ENCODE assay signal across 23 mouse cellular contexts in the genomic region with DNA sequence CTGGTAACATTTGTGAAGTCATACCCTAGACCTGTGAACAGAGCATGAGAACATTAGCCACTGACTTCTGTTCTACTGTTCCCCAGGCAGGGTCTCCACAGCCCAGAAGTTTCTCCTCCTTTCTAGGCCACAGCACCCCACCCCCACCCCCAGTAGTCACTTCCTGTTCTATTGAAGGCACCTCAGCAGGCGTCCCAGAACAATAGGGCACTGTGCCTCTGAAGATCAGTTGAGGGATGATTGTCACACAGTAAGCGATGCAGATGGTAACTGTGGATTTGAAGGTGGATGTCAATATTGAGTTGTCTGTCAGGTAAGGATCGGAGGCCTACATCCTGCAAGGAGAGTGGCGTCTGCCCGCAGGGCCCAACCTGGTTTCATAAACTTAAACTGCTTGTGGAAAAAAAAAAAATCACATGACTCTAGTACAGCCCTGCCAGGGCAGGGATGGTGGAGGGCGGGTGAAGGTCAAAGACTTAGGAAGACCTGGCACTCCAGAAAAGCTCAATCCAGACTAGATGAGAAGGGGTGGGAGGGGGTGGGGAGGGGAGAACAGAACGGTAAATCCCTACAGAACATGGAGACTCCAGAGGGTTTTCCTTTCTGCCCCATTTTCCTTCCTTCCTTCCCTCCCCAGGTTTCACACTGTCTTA.
DNase-seq lines count a peak whose midpoint lies in the region; ATAC-seq and TF ChIP-seq lines count a peak whose summit lies in the region.
"Had no signal": no experiment of that assay in that cellular context is flagged by ENCODE, and none has a peak within 500 bp of the region (broad histone marks: within the 10 kb centered on the region; RNA-seq: fewer than 3 reads in every experiment).

No protein-coding gene starts in this region.

- H3K27ac ChIP-seq in hindbrain, postnatal 0 days, result no peak overlapping the region
- H3K27ac ChIP-seq: forebrain, embryonic 10.5 days; hindbrain, embryonic 15.5 days; limb, embryonic 10.5 days; neural tube, embryonic 12.5 days; stomach, embryonic 15.5 days had no signal

- peak; percentile 9 for DNase-seq in kidney, adult 9 months
- no peak for DNase-seq in kidney, postnatal 10 days
- peak; percentile 93 for DNase-seq in ZHBTc4 (ENCODE audit: low read depth, low spot score)
- peak; percentile 26 for DNase-seq in splenic B cell, adult 2 months (ENCODE audit: low read depth, low spot score)
- peak; percentile 37 to 61 for DNase-seq in thymus, postnatal 36 days
- no peak for DNase-seq in hindbrain, postnatal 0 days (ENCODE audit: low spot score)
- no peak for DNase-seq in layer of hippocampus, postnatal 10 days (ENCODE audit: low spot score in 2 of 2)
- no peak for DNase-seq in embryo, embryonic 10.5 days (ENCODE audit: low spot score)
- DNase-seq: cerebellum, adult 18-20 months; cerebellum, postnatal 25 days; heart, adult 11 months; heart, postnatal 36 days; kidney, adult 18-20 months; kidney, postnatal 36 days; liver, postnatal 0 days; lung, postnatal 14 days; spleen, adult 18-20 months had no signal

- WGBS in hindbrain, postnatal 0 days, result 68% methylated on average over 7 of the region's 7 CpGs

- no peaks in the 10 kb centered on the region for H3K27me3 ChIP-seq in splenic B cell, adult 2 months (ENCODE audit: control insufficient read depth, insufficient read depth, low read length, poor library complexity, severe bottlenecking)
- H3K27me3 ChIP-seq in hindbrain, postnatal 0 days (ENCODE audit: insufficient read depth, low read length), result no peaks in the 10 kb centered on the region
- H3K27me3 ChIP-seq: hindbrain, embryonic 15.5 days; neural tube, embryonic 12.5 days; stomach, embryonic 15.5 days had no signal

- no peaks in the 10 kb centered on the region for H3K4me1 ChIP-seq in hindbrain, postnatal 0 days (ENCODE audit: insufficient read depth, low read length)
- H3K4me1 ChIP-seq: hindbrain, embryonic 15.5 days; neural tube, embryonic 12.5 days; stomach, embryonic 15.5 days had no signal

- no peak overlapping the region for H3K4me2 ChIP-seq in hindbrain, postnatal 0 days (ENCODE audit: low read depth, low read length)
- H3K4me2 ChIP-seq: hindbrain, embryonic 15.5 days; neural tube, embryonic 12.5 days; stomach, embryonic 15.5 days had no signal

- no peak overlapping the region for H3K4me3 ChIP-seq in hindbrain, postnatal 0 days (ENCODE audit: low read length)
- H3K4me3 ChIP-seq: forebrain, embryonic 10.5 days; hindbrain, embryonic 15.5 days; limb, embryonic 10.5 days; neural tube, embryonic 12.5 days; stomach, embryonic 15.5 days had no signal

- no peak for ATAC-seq in hindbrain, postnatal 0 days
- ATAC-seq: liver, postnatal 0 days; Patski had no signal

- no peaks in the 10 kb centered on the region for H3K36me3 ChIP-seq in splenic B cell, adult 2 months (ENCODE audit: control insufficient read depth, insufficient read depth, low read length, poor library complexity, severe bottlenecking)
- no peaks in the 10 kb centered on the region for H3K36me3 ChIP-seq in hindbrain, postnatal 0 days (ENCODE audit: insufficient read depth, low read length)
- H3K36me3 ChIP-seq: forebrain, embryonic 10.5 days; hindbrain, embryonic 15.5 days; limb, embryonic 10.5 days; neural tube, embryonic 12.5 days; stomach, embryonic 15.5 days had no signal

- no peak overlapping the region for H3K9ac ChIP-seq in hindbrain, postnatal 0 days (replicated peaks; ENCODE audit: low read length)
- H3K9ac ChIP-seq: hindbrain, embryonic 15.5 days; liver, postnatal 0 days; neural tube, embryonic 12.5 days; stomach, embryonic 15.5 days had no signal

- no peak for TF ChIP-seq CTCF in hindbrain, postnatal 0 days (IDR thresholded peaks at IDR 0.05; ENCODE audit: low read depth)

- H3K9me3 ChIP-seq in hindbrain, postnatal 0 days (ENCODE audit: low read length), result no peaks in the 10 kb centered on the region
- H3K9me3 ChIP-seq: forebrain, embryonic 10.5 days; hindbrain, embryonic 15.5 days; limb, embryonic 10.5 days; neural tube, embryonic 12.5 days; stomach, embryonic 15.5 days had no signal

Comparison
In these comparisons a context has a peak if more than half of its experiments do, and no peak if none do; other contexts are left out.
1. DNase-seq: peak in kidney, adult 9 months (single experiment), ZHBTc4 (single experiment), splenic B cell, adult 2 months (single experiment) and thymus, postnatal 36 days (2 of 2); none in kidney, postnatal 10 days (single experiment), hindbrain, postnatal 0 days (single experiment), layer of hippocampus, postnatal 10 days (0 of 2) and embryo, embryonic 10.5 days (single experiment).